Mouse (Mus musculus) stomach, postnatal 0 days (tissue): ENCODE measurements around the gene Ascc2.

Experiments
- CTCF ChIP-seq: IDR thresholded peaks from 2 replicates; pipeline ENCODE4 v1.5.1; 2016; ENCODE audit warnings: antibody characterized with exemption, low read depth, mild to moderate bottlenecking, moderate library complexity
- EP300 ChIP-seq: optimal IDR thresholded peaks from 2 replicates; pipeline ENCODE3; 2016; ENCODE audit warnings: antibody characterized with exemption

DNA sequence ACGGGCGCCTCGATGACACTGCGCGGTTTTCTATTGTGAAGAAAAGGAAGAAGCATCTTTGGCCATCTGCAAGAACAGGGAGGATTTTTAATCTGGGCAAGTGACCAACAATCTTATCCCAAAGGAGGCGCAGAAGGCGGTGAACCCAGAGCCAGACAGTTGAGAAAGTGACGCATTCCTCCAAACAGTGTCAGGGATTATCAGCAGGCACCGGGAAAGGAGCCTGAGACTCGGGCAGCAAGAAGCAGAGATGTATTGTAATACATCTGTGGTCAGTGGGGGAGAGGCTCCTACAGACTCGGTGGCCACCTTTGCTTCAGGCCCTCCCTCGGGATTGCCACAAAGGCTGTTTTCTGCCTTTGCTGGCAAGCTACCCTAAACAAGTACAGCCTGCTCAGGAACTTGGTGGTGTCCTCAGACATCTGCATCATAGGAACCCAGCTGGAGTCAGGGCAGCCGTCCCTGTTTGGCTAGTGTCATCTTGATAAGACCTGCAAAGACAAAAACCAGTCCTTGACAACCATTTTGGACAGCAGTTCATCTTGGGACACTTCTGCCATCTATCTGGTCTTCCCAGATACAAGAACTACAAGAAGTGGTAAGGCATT is 16.9 kb upstream of the Ascc2 start:
- TF ChIP-seq CTCF = no peak
- no peak for TF ChIP-seq EP300
